Comparison of ENCODE assay signal across 14 mouse cellular contexts in genomic region chr1:88558793-88559192, GRCm38 (mm10). TPM values are rescaled to one million over a fixed set of nuclear protein-coding genes. Genes with fewer than 3 reads are reported as not detected.
"Had no signal": no experiment of that assay in that cellular context is flagged by ENCODE, and none has a peak within 500 bp of the region (broad histone marks: within the 10 kb centered on the region; RNA-seq: fewer than 3 reads in every experiment).

No protein-coding gene starts in this region.

- H3K27me3 ChIP-seq: lung, embryonic 15.5 days; midbrain, embryonic 13.5 days; neural tube, embryonic 12.5 days had no signal

- H3K27ac ChIP-seq: layer of hippocampus, adult 2 months; limb, embryonic 12.5 days; liver, embryonic 14.5 days; macrophage; midbrain, embryonic 13.5 days; neural tube, embryonic 12.5 days had no signal

- H3K9me3 ChIP-seq: limb, embryonic 12.5 days; lung, embryonic 15.5 days; midbrain, embryonic 13.5 days; neural tube, embryonic 12.5 days had no signal

- H3K36me3 ChIP-seq: limb, embryonic 12.5 days; lung, embryonic 15.5 days; midbrain, embryonic 13.5 days; neural tube, embryonic 12.5 days had no signal

- ATAC-seq: inflammation-experienced regulatory T-cells, adult 6 months had no signal

- H3K9ac ChIP-seq: limb, embryonic 12.5 days; liver, embryonic 14.5 days; lung, embryonic 15.5 days; midbrain, embryonic 13.5 days; neural tube, embryonic 12.5 days had no signal

- H3K4me3 ChIP-seq: layer of hippocampus, adult 2 months; limb, embryonic 12.5 days; lung, embryonic 15.5 days; megakaryocyte, embryonic 14.5 days; midbrain, embryonic 13.5 days; neural tube, embryonic 12.5 days had no signal

- H3K4me1 ChIP-seq: neural tube, embryonic 12.5 days had no signal

- H3K4me2 ChIP-seq: limb, embryonic 12.5 days; midbrain, embryonic 13.5 days; neural tube, embryonic 12.5 days had no signal

- DNase-seq: thymus, postnatal 36 days had no signal

RNA-seq across cellular contexts. Expression of gene Glrp1, which starts 48.9 kb away (rescaled TPM):
- total RNA-seq: layer of hippocampus, adult 2 months; layer of hippocampus, postnatal 10 days; left cerebral cortex, postnatal 36 days; neutrophil, adult 5-6 weeks had no signal
- polyA plus RNA-seq: hindbrain, embryonic 16.5 days; inflammation-experienced regulatory T-cells, adult 6 months; limb, embryonic 12.5 days; midbrain, embryonic 13.5 days; neural tube, embryonic 12.5 days had no signal
